Mouse (Mus musculus) erythroblast, embryonic 14.5 days (primary cell): ENCODE measurements around the gene Arap2.

Experiments used
- GATA1 ChIP-seq: IDR thresholded peaks from 2 replicates; pipeline ENCODE4 v1.6.1; 2012; ENCODE audit warnings: low read length, inconsistent platforms, mixed read lengths
- TAL1 ChIP-seq: IDR thresholded peaks from 3 replicates; pipeline ENCODE4 v1.6.1; 2012; ENCODE audit warnings: low read length, inconsistent platforms, mixed read lengths

DNA sequence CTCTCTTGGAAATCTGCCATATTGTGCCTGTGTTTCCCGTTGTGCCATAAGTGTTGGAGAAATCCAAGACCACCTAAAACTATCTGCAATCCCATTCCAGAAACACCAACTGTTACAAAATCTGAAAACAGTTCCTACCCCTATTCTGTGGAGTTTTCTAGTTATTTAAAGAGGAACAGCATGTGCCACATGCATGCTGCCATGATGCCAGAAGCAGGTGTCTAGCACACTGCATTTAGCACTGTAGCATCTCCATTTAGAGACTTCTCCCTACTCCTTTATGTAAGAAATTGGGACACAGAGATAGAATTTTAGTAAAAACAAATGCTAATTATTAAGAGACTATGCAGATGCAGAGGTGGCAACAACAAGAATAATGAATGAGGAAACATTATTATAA, 102.8 kb downstream of the Arap2 start:
- no peak for TF ChIP-seq GATA1
- TF ChIP-seq TAL1: no peak
